Mouse (Mus musculus) thymus, adult 2 months (tissue): ENCODE results near the gene Slc41a3.

Source experiments
- CTCF ChIP-seq: fragments of 200-500 bp; IDR thresholded peaks from 2 replicates; pipeline ENCODE4 v1.5.1; 2012; ENCODE audit warnings: mild to moderate bottlenecking, control low read depth, low read length, moderate library complexity, borderline replicate concordance; ENCODE audit not compliant: control insufficient read depth, poor library complexity, insufficient read depth; ENCODE audit errors: extremely low read depth
- POLR2A ChIP-seq: fragments of 200-500 bp; IDR thresholded peaks from 2 replicates; pipeline ENCODE4 v1.6.1; 2012; ENCODE audit warnings: mild to moderate bottlenecking, low read length, control low read depth, moderate library complexity; ENCODE audit not compliant: control insufficient read depth, poor library complexity, insufficient read depth; ENCODE audit errors: extremely low read depth

- TF ChIP-seq CTCF: no peak
- TF ChIP-seq POLR2A: no peak
Observed at GRCm38 (mm10) chr6:90618821-90619636, 14.5 kb downstream of the Slc41a3 start.
